Mouse (Mus musculus): ENCODE results near the gene Zbtb20.

DNA sequence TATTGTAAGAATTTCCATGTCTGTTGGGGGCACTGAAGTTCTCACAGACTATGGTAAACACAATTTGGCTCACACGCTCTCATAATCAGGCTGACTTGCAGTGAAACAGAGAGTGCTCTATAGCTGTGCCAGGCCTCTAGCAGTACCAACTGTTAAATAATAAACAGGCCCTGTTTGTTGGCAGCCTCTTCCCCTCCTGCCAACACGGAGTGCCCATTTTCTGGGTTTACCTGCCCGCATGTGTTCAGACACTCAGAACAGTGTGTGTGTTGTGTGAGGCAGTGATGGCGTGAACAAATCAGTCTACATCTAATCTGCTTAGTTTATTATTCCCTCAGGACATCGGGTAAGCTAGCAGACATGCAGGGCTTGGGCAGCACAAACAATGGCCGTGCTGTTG, 254.9 kb downstream of the Zbtb20 start:
- TF ChIP-seq TAL1 (conservative IDR thresholded peaks at IDR 0.05; ENCODE audit: low read depth, low read length) (no peak), CTCF (IDR thresholded peaks at IDR 0.05; ENCODE audit: low read depth, low read length) (no peak), POLR2AphosphoS5 (IDR thresholded peaks at IDR 0.05; ENCODE audit: insufficient replicate concordance, low read depth, low read length) (no peak), GATA1 (IDR thresholded peaks at IDR 0.05; ENCODE audit: borderline replicate concordance, low read length) (no peak)

All from G1E (cell line).